Mouse (Mus musculus) stomach, postnatal 0 days (tissue): ENCODE results near the gene Hmga1b.

Experiments
- CTCF ChIP-seq: IDR thresholded peaks from 2 replicates; pipeline ENCODE4 v1.5.1; 2016; ENCODE audit warnings: antibody characterized with exemption, low read depth, mild to moderate bottlenecking, moderate library complexity
- EP300 ChIP-seq: optimal IDR thresholded peaks from 2 replicates; pipeline ENCODE3; 2016; ENCODE audit warnings: antibody characterized with exemption

DNA sequence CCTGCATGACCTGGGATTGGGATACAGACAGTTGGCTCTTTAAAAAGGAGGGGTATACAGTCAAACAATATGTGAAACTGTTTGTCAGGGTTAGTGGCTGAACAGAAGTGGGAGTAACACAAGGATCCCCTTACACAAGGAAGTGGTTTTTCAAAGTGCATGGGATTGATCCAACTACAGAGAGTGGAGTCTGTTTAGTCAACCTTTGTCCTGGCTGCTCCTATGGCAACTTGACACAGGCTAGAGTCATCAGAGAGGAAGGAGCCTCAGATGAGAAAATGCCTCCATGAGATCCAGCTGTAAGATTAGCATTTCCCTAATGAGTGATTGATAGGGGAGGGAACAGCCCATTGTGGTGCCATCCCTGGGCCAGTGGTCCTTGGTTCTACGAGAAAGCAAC is 5.6 kb downstream of the Hmga1b start:
- TF ChIP-seq CTCF (no peak), EP300 (no peak)
